Mouse (Mus musculus) liver, embryonic 14 days (tissue): Measurements from ENCODE around the gene Camta1. TPM values are rescaled to one million over a fixed set of nuclear protein-coding genes. Genes with fewer than 3 reads are reported as not detected.

Source experiments
- polyA plus RNA-seq: library from polyadenylated mRNA; depleted of rRNA; stranded (reverse); fragments of >200 nt; gene quantifications from 2 replicates; pipeline ENCODE4 v1.2.3, GENCODE M21; 2012; rRNA removed

The Camta1 gene
- polyA plus RNA-seq, result 6.0 and 6.5 TPM in 2 replicates

DNA sequence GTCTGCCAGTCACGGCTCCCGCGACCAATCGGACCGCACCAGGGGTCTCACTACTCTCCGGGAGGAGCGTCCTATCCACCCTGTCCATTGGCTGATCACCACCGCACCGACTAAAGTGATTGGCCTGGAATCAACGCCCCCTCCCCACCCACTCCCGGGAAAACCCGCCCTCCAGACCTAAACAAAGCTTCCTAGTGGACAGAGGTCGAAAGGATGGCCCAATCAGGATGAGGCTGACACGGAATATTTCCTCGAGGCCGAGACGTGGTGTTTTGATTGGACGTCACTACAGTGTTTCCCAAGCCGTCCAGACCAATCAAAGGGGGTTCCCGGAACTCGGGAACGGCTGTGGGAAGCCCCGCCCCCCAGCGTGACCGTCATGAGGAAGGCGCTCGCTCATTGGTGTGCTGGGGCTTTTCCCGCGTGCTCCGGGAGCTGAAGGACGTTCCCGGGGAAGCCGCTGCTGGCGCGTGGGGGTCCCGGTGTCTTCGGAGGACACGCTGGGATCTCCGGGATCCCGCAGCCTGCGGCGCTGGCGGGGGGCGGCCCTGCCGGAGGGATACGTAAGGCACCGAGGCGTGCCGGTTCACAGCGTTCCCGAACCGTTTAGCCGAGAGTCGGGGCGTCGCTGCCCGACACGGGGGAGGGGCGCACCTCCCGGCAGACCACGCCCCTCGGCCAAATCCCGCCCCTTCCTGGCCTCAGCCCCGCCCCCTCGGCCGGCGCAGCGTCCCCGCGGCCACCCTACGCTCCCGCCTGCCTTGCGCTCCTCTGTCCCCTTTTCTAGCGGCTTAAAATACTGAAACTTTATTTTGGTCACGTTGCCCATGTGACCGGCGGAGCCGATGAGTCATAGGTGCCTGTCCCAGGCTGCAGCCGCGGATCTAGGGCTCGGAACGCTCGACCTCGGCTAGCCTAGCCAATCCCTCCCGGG is at the start of gene Camta1:
Gene Camta1, minus strand, starts transcription at position 71 of the 934 bp plus-strand sequence.

DNA sequence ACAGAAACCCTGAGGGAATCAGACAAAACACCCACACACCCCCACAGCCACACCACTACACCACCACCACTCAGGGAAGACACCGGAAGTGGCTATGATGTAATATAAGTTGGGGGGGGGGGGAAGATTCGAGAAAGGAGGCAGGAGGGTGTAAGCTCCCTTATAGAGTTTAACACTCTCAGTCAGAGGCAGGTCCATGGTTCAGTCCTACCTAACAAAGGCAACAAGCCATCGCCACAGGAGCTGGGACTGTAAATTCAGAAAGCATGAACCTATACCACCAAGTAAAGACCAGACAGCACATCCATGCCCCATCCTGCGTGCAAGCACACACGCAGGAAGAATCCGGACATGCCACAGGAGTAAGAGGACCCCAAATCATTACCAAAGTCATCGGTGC is 772.4 kb downstream of the Camta1 start, which contains the start of gene Gm13090:
Gene Gm13090, plus strand, starts transcription at position 301 of the 400 bp plus-strand sequence.

GRCm38 (mm10) chr4:151057347-151058321 is 804.0 kb downstream of the Camta1 start, which contains the start of gene Vamp3:
TSS of gene Vamp3 (minus strand) at chr4:151057963.

DNA sequence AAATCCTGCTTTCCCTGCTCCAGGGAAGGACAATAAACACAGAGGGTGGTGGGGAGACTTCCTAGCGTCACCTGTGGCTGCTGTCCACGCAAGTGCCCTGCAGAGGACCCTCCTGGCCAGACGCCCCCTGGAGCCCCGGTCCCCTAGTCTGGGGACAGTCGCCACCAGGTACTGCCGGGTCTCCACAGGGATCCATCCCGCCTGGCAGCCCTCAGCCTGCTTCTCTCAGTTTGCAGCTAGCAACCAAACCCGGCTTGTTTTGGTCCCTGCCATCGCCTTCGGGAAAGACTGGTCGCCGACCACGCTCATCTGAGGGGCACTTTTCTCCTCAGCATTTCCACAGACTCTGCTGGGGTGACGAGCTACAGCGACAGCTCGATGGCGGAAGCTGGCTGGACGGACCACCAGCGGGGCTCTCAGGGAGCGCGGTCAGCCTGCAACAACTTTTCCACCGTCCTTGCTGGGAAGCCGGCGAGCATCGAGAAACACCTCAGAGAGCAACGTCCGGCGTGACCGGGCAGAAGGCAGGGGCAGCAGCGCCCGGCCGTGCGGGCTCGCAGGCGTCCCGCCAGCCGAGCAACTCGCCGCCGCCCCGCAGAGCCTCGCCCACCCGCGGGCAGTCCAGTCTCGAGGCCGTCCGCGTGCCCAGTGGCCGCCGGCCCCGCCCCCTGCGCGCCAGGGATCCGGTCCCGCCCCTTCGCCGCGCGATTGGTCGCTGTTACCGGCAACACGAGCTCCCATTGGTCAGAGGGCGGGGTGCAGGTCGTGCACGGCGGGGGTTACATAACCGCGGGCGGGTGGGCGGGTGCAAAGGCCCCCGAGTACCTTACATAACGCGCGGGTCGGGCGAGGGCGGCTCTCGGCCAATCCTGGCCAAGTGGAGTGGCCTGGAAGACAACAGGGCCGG is 817.4 kb downstream of the Camta1 start, which contains the start of gene Per3:
Gene Per3, minus strand, starts transcription at position 629 of the 907 bp plus-strand sequence.

DNA sequence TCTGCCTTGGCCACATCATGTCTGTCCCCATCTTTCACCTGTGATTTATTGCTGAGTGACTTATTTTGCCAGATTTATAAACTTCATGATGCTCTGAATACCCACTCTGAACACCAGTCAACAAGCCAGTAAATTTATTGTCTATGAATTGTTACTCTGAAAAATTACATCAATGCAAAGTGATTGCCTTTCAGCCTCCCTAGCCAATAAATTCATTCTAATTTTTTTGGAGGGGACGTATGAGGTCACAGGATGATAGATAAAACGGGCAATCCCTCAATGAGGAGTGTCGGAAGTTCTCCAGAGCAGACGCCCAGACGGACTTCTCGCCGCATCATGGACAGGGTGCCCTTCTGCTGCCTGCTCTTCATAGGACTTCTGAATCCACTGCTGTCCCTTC is 864.9 kb downstream of the Camta1 start, which contains the start of gene Uts2:
Gene Uts2, plus strand, starts transcription at position 301 of the 400 bp plus-strand sequence.

GRCm38 (mm10) chr4:150914290-150914733 is 947.4 kb downstream of the Camta1 start, which contains the start of the genes Park7 and Tnfrsf9:
TSS of gene Park7 (minus strand) at chr4:150914437.
TSS of gene Tnfrsf9 (plus strand) at chr4:150914562.

Other genes starting within 250 kb of the Camta1 start
- gene Dnajc11, start 71.8 kb upstream of the Camta1 start, polyA plus RNA-seq, result 29.1 and 35.9 TPM in 2 replicates
- 5.1 and 5.9 TPM in 2 replicates for gene Thap3, start 127.1 kb upstream of the Camta1 start, polyA plus RNA-seq
- 2.5 and 3.2 TPM in 2 replicates for gene Phf13, start 134.4 kb upstream of the Camta1 start, polyA plus RNA-seq
- 3.9 and 4.2 TPM in 2 replicates for gene Klhl21, start 146.9 kb upstream of the Camta1 start, polyA plus RNA-seq
- 11.0 and 12.9 TPM in 2 replicates for gene Zbtb48, start 165.8 kb upstream of the Camta1 start, polyA plus RNA-seq
- 0.02 and 0.05 TPM in 2 replicates for gene Tas1r1, start 176.7 kb upstream of the Camta1 start, polyA plus RNA-seq
- gene Nol9, start 177.4 kb upstream of the Camta1 start, polyA plus RNA-seq, result 9.2 and 9.9 TPM in 2 replicates
- 3.9 and 4.7 TPM in 2 replicates for gene Plekhg5, start 210.6 kb upstream of the Camta1 start, polyA plus RNA-seq